Mouse (Mus musculus) neural tube, embryonic 12.5 days (tissue): Measurements from ENCODE around the gene H2-M3. TPM values are rescaled to one million over a fixed set of nuclear protein-coding genes. Genes with fewer than 3 reads are reported as not detected.
"Not testable (repeated sequence)": the region's sequence is repeated elsewhere in the genome, so short reads cannot be mapped to it uniquely, and the experiment has no call there.

Experiments
- ATAC-seq: fragments of 200-750 bp; cut with Nextera tagmentation; 2 replicates; pipeline ENCODE4 v1.8.0; 2017; ENCODE audit warnings: low read depth, mild to moderate bottlenecking, moderate TSS enrichment, moderate library complexity; ENCODE audit not compliant: low FRiP score
- H3K27ac ChIP-seq: fragments of 300-500 bp; sonication (generic); 2 replicates; pipeline ENCODE4 v1.5.1; 2016
- H3K27me3 ChIP-seq: fragments of 300-500 bp; sonication (generic); replicated peaks from 2 replicates; pipeline ENCODE4 v1.6.1; 2016; ENCODE audit warnings: mild to moderate bottlenecking
- H3K36me3 ChIP-seq: fragments of 300-500 bp; sonication (generic); 2 replicates; pipeline ENCODE4 v1.6.1; 2016; ENCODE audit warnings: mild to moderate bottlenecking
- H3K4me1 ChIP-seq: fragments of 300-500 bp; sonication (generic); 2 replicates; pipeline ENCODE4 v1.6.1; 2016
- H3K4me2 ChIP-seq: fragments of 300-500 bp; sonication (generic); replicated peaks from 2 replicates; pipeline ENCODE4 v1.6.1; 2016; ENCODE audit warnings: mild to moderate bottlenecking
- H3K4me3 ChIP-seq: fragments of 300-500 bp; sonication (generic); 2 replicates; pipeline ENCODE4 v1.5.1; 2016
- H3K9ac ChIP-seq: fragments of 300-500 bp; sonication (generic); 2 replicates; pipeline ENCODE4 v1.6.1; 2016; ENCODE audit warnings: mild to moderate bottlenecking
- H3K9me3 ChIP-seq: fragments of 300-500 bp; sonication (generic); 2 replicates; pipeline ENCODE4 v1.6.1; 2016; ENCODE audit warnings: mild to moderate bottlenecking
- WGBS: fragments of 180-500 bp; shearing (Covaris S2); methylation state at CpG from one replicate; pipeline ENCODE4 v1.1.7; 2016; 5-methylcytosine and 5-hydroxymethylcytosine counted together
- polyA plus RNA-seq: library from polyadenylated mRNA; unstranded; fragments of >200 nt; fragmentation: Nextera tagmentation; extraction: Ambion mirVana; gene quantifications from 2 replicates; pipeline ENCODE4 v1.2.1, GENCODE M21; 2016

The H2-M3 gene
- 0.64 and 1.1 TPM in 2 replicates for polyA plus RNA-seq

DNA sequence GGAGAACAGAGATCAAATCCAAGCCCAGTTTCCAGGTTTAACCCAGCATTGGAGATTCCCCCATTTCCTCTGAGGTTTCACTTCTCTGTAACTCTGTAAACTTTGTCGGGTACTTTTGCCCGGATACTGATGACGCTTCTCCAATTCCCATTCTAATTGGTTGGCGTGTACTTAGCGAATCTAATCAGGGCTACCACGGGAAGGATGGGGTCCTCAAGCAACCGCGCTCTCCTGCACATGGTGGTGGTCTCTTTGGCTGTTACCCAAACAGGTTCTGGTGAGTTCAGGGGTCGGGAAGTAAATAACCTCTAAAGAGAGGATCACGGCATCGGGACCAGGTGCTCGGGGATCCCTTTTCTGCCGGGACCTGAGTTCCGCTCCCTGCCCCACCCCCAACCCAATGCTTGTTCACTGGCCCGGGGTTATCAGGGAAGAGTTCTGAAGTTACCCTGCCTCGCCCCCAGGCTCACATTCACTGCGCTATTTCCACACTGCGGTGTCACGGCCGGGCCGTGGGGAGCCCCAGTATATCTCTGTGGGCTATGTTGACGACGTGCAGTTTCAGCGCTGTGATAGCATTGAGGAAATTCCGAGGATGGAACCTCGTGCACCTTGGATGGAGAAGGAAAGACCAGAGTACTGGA, at the start of gene H2-M3:
TSS of gene H2-M3 (plus strand) at position 163 of the 644 bp plus-strand sequence.
- Histone ChIP-seq H3K27ac (no peak within 1 kb of the TSS), H3K4me3 (peak within 1 kb of the TSS; percentile 34), H3K27me3 (no peaks in the 10 kb centered on the region), H3K9ac (no peak within 1 kb of the TSS), H3K4me2 (peak within 1 kb of the TSS; percentile 78), H3K4me1 (no peaks in the 10 kb centered on the region), H3K36me3 (no peaks in the 10 kb centered on the region), H3K9me3 (no peaks in the 10 kb centered on the region)
- 5% methylated on average over 26 of the region's 26 CpGs for WGBS
- peak; percentile 97 for ATAC-seq

DNA sequence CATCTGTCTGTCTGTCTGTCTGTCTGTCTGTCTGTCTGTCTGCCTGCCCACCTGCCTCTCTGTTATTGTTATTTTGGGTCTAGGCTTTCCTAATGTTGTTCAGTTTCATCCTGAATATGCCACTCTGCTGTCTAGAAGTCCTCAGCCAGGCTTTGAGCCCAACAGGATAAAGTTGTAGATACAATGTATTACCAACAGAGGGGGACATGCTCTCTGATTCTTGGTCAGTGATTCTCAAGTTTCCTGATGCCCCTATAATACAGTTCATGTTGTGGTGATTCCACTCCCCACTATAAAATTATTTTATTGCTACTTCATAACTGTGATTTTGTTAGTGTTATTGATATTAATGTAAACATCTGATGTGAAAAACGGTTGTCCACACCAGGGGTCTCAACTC, 48.1 kb upstream of the H2-M3 start:
- 33% methylated on average over 1 of the region's 1 CpGs for WGBS
- Histone ChIP-seq H3K27ac (no peak overlapping the region), H3K9me3 (peaks cover 5% of the 10 kb centered on the region; the same call in 1 of the 2 replicates), H3K4me3 (no peak overlapping the region), H3K4me2 (no peak overlapping the region), H3K4me1 (no peaks in the 10 kb centered on the region), H3K27me3 (no peaks in the 10 kb centered on the region), H3K36me3 (no peaks in the 10 kb centered on the region), H3K9ac (no peak overlapping the region)
- no peak for ATAC-seq

DNA sequence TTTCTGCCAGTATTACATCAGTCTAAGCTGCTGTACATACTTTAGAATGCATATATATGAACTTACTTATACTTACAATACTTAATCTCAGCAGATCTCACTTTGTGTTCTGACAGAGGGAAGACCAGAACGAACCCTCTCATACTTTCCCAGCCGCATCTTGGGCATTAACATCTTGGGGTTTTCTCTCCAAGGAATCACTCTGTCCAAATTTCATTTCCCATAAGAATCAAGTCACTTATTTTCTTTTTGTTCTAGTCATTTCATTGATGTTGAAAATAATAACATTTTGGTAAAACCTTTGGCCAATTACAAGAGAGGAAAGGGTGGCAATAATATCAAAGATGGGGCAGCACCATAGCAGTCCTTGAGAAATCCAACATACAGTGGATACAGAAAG, 32.8 kb upstream of the H2-M3 start, which contains the start of gene Olfr97:
TSS of gene Olfr97 (minus strand) at position 101 of the 400 bp plus-strand sequence.
- not testable (repeated sequence) for H3K4me1 ChIP-seq, H3K27ac ChIP-seq, H3K27me3 ChIP-seq, H3K4me2 ChIP-seq, H3K9me3 ChIP-seq, H3K36me3 ChIP-seq, H3K4me3 ChIP-seq, H3K9ac ChIP-seq, ATAC-seq
- 91% methylated on average over 2 of the region's 2 CpGs for WGBS

DNA sequence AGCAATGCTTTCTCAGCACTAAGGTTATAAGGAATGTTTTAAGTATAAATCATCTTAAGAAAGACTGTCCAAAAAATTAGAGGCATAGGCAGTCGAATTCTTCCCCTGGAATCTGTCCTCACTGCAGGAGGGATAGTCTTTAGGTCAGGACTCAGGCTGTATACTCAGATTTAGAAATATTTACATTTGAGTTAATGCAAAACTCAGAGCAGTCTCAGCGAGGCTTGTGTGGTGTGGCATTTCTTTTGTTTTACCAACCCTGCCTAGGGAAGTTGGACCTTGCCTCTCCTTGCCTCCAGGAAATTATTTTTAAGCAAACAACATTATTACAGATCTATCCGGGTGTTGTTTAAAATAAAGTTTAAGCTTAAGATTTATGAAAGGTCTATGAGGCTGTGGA, 27.8 kb upstream of the H2-M3 start:
- no peak overlapping the region for H3K4me3 ChIP-seq
- H3K9ac ChIP-seq: no peak overlapping the region
- H3K36me3 ChIP-seq: no peaks in the 10 kb centered on the region
- H3K9me3 ChIP-seq: no peaks in the 10 kb centered on the region
- ATAC-seq: no peak
- 58% methylated on average over 3 of the region's 3 CpGs for whole genome bisulfite sequencing
- no peaks in the 10 kb centered on the region for H3K27me3 ChIP-seq
- no peak overlapping the region for H3K4me2 ChIP-seq
- no peak overlapping the region for H3K27ac ChIP-seq
- H3K4me1 ChIP-seq: no peaks in the 10 kb centered on the region

DNA sequence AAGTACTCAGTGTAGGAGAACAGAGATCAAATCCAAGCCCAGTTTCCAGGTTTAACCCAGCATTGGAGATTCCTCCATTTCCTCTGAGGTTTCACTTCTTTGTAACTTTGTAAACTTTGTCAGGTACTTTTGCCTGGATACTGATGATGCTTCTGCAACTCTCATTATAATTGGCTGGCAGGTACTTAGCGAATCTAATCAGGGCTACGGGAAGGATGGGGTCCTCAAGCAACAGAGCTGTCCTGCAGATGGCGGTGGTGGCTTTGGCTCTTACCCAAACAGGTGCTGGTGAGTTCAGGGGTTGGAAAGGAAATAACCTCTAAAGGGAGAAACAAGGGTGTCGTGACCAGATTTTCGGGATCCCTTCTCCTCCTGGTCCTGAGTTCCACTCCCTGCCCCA, 23.3 kb upstream of the H2-M3 start:
- Histone ChIP-seq H3K4me2 (no peak overlapping the region), H3K36me3 (no peaks in the 10 kb centered on the region), H3K9me3 (no peaks in the 10 kb centered on the region), H3K27me3 (no peaks in the 10 kb centered on the region), H3K27ac (no peak overlapping the region), H3K4me3 (no peak overlapping the region), H3K9ac (no peak overlapping the region), H3K4me1 (no peaks in the 10 kb centered on the region)
- WGBS: 40% methylated on average over 5 of the region's 5 CpGs
- no peak for ATAC-seq

DNA sequence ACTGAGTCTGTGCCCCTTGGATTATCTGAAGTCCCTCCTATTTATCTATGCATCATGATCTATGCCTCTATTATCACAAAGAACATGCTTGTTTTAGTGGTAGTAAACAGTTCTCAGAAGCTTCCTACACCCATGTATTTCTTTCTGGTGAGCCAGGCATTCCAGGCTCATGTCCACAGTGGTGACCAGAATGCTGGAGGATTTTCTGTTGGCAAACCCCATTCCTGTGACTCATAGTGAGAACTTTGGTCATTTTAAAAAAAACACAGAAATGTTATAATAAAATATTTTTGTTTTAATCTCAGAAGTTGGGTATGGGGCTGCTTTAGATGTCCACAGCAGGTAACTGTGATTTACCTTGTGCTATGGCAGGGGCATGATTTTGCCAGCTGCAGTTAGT, 20.6 kb upstream of the H2-M3 start:
- ATAC-seq: no peak
- H3K27ac ChIP-seq: no peak overlapping the region

DNA sequence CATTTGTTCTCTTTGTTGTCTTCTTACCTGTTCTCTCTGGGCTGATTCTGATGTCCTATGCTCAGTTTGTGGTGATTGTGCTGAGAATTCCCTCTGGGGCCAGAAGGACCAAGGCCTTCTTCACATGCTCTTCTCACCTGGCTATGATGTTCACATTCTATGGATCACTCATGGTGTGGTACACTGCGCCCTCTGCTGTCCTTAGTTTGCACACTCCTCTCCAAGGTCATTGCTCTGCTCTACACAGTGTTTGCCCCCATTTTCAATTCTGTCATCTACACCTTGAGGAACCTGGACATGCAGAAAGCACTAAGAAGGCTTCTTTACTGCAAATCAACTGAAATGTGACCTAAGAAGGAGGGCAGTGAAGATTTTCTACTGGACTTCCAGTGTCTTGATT, 19.5 kb upstream of the H2-M3 start:
- Histone ChIP-seq H3K4me2 (no peak overlapping the region), H3K27ac (no peak overlapping the region), H3K27me3 (no peaks in the 10 kb centered on the region), H3K4me3 (no peak overlapping the region), H3K9ac (no peak overlapping the region), H3K4me1 (no peaks in the 10 kb centered on the region), H3K9me3 (no peaks in the 10 kb centered on the region), H3K36me3 (no peaks in the 10 kb centered on the region)
- 28% methylated on average over 1 of the region's 1 CpGs for WGBS
- ATAC-seq: no peak

More for the DNA sequence above, 20.6 kb upstream of the H2-M3 start:
- H3K9me3 ChIP-seq: no peaks in the 10 kb centered on the region
- H3K4me1 ChIP-seq: no peaks in the 10 kb centered on the region
- H3K27me3 ChIP-seq: no peaks in the 10 kb centered on the region
- no peaks in the 10 kb centered on the region for H3K36me3 ChIP-seq
- H3K9ac ChIP-seq: no peak overlapping the region
- no peak overlapping the region for H3K4me3 ChIP-seq
- H3K4me2 ChIP-seq: no peak overlapping the region

DNA sequence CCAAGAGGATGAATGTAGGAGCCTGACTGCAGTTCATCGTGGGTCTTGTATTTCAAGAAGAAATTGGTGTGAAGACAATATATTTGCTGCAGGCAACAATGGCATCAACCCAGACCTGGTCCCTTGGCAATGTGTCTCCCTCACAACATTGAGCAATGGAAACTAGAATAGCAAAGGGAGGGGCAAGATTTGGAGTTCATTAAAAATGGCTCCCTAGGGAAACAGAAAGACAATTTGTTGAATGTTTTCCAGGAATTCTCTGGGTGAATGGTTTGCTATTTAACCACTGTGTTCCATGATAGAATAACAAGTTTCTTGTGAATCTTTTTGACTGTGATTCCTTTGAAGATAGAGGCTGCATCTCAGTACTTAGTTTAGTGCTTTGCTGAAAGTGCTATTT, 6.4 kb upstream of the H2-M3 start, which contains the start of gene Olfr98:
TSS of gene Olfr98 (minus strand) at position 124 of the 400 bp plus-strand sequence.
- Histone ChIP-seq H3K4me2 (no peak within 1 kb of the TSS), H3K4me3 (no peak within 1 kb of the TSS)
- 77% methylated on average over 1 of the region's 1 CpGs for WGBS

DNA sequence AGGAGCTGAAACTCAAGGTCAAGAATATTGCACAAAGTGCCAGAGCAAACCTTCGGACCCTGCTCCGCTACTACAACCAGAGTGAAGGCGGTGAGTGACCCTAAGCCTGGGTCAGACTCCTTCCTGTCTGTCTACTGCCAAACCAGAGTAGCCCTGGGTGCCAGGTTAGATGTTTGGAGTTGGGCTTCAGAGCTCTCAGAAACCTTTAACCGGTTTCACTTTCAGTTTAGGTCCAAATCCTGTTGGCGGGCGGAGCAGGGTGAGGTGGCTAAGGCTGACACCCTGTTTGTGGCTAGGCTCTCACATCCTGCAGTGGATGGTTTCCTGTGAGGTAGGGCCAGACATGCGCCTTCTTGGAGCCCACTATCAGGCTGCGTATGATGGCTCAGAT, 677 bp downstream of the H2-M3 start:
- no peak overlapping the region for H3K9ac ChIP-seq
- 0 out of 2 replicates have a peak, but pooled peaks have one; percentile 39 for ATAC-seq
- WGBS: 73% methylated on average over 8 of the region's 8 CpGs

More for the DNA sequence above, 6.4 kb upstream of the H2-M3 start, which contains the start of gene Olfr98:
- Histone ChIP-seq H3K9me3 (no peaks in the 10 kb centered on the region), H3K27me3 (no peaks in the 10 kb centered on the region), H3K9ac (no peak within 1 kb of the TSS), H3K36me3 (no peaks in the 10 kb centered on the region), H3K4me1 (no peaks in the 10 kb centered on the region), H3K27ac (no peak within 1 kb of the TSS)
- ATAC-seq: no peak

DNA sequence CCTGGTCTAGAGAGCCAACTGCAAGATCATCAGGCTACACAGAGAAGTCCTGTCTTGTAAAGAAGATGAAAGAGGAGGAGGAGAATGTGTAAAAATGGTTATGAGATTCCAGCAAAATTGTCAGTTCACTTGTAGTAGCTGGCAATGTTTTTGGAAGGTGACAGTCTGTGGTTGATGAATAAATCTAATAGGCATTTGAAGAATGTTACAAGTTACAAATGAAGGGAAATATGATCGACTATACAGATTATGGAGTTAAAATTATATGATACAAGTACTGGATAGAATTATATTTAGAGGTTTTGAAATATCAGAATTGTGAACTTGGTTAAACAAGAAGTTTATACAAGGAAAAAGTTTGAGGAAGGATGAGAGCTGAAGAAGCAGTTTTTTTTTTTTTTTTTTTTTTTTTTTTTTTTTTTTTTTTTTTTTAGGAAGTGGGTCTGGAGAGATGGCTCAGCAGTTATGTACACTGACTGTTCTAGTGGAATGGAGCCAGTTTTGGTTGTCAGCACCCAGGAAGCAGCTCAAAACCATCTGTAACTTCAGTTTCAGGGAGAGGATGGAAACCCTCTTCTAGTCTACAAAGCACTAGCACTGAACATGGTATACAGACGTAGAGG, 5.7 kb downstream of the H2-M3 start:
- Histone ChIP-seq H3K27me3 (no peaks in the 10 kb centered on the region), H3K27ac (no peak overlapping the region), H3K36me3 (no peaks in the 10 kb centered on the region), H3K4me1 (no peaks in the 10 kb centered on the region), H3K9me3 (no peaks in the 10 kb centered on the region), H3K9ac (no peak overlapping the region), H3K4me2 (no peak overlapping the region), H3K4me3 (no peak overlapping the region)
- no peak for ATAC-seq
- 81% methylated on average over 2 of the region's 2 CpGs for WGBS

More for the DNA sequence above, 677 bp downstream of the H2-M3 start:
- H3K27me3 ChIP-seq: no peaks in the 10 kb centered on the region
- H3K4me2 ChIP-seq: peak overlapping the region; percentile 78
- H3K27ac ChIP-seq: no peak overlapping the region
- no peaks in the 10 kb centered on the region for H3K4me1 ChIP-seq
- H3K9me3 ChIP-seq: no peaks in the 10 kb centered on the region
- H3K4me3 ChIP-seq: peak overlapping the region; percentile 34
- H3K36me3 ChIP-seq: no peaks in the 10 kb centered on the region

DNA sequence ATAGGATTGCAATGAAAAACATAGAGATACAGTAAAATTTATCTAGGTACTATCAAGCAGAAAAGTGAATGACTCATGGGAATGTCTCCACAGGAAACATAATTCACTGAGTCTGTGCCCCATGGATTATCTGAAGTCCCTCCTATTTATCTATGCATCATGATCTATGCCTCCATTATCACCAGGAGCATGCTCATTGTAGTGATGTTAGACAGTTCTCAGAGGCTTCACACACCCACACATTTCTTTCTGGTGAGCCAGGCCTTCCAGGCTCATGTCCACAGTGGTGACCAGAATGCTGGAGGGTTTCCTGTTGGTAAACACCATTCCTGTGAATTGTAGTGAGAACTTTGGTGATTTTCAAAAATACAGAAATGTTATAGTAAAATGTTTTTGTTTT, 6.6 kb downstream of the H2-M3 start:
- Histone ChIP-seq H3K27me3 (no peaks in the 10 kb centered on the region), H3K4me3 (no peak overlapping the region), H3K36me3 (no peaks in the 10 kb centered on the region), H3K4me2 (no peak overlapping the region), H3K27ac (no peak overlapping the region), H3K9ac (no peak overlapping the region), H3K4me1 (no peaks in the 10 kb centered on the region), H3K9me3 (no peaks in the 10 kb centered on the region)
- ATAC-seq: no peak

DNA sequence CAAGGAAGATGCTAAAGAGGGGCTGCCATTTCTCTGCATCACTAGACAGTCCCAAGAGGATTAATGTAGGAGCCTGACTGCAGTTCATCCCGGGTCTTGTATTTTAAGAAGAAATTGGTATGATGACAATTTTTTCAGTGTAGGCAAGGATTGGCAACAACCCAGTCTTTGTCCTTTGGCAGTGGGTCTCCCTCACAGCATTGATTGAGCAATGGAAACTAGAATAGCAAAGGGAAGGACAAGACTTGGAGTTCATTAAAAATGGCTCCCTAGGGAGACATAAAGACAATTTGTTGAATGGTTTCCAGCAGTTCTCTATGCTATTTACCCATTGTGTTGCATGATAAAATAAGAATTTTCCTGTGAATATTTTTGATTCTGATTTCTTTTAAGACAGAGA, 10.3 kb downstream of the H2-M3 start:
- H3K4me1 ChIP-seq: no peaks in the 10 kb centered on the region
- no peaks in the 10 kb centered on the region for H3K36me3 ChIP-seq
- H3K9ac ChIP-seq: no peak overlapping the region
- 73% methylated on average over 1 of the region's 1 CpGs for WGBS
- no peaks in the 10 kb centered on the region for H3K27me3 ChIP-seq
- ATAC-seq: no peak
- no peak overlapping the region for H3K27ac ChIP-seq
- H3K4me2 ChIP-seq: no peak overlapping the region
- no peaks in the 10 kb centered on the region for H3K9me3 ChIP-seq
- no peak overlapping the region for H3K4me3 ChIP-seq

DNA sequence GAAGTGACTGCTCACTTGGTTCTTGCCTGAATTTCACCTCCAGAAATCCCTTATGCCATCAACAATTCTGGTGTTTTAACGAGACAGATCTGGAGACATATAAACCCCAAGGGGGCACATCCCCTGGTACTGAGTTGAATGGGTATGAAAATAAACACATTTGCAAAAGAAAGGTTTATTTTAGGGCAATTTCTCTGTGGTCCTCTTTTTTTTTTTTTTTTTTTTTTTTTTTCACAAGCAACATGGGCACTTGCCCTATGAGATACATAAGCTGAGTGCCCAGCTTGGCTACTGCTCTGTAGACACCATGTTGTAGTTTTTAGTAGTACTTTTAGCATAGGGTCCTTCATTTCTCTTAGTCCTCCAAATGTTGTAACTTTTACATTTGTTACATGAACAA, 13.3 kb downstream of the H2-M3 start, which contains the start of gene Olfr99:
TSS of gene Olfr99 (minus strand) at position 101 of the 400 bp plus-strand sequence.
- Histone ChIP-seq H3K36me3 (no peaks in the 10 kb centered on the region), H3K27ac (no peak within 1 kb of the TSS), H3K27me3 (no peaks in the 10 kb centered on the region), H3K9ac (no peak within 1 kb of the TSS), H3K4me1 (no peaks in the 10 kb centered on the region), H3K4me2 (no peak within 1 kb of the TSS), H3K4me3 (no peak within 1 kb of the TSS), H3K9me3 (no peaks in the 10 kb centered on the region)
- ATAC-seq: no peak
- WGBS: 68% methylated on average over 1 of the region's 1 CpGs
